Mouse (Mus musculus): ENCODE results near the gene Ost4. TPM values are rescaled to one million over a fixed set of nuclear protein-coding genes. Genes with fewer than 3 reads are reported as not detected.
A peak's percentile ranks its signal among the peaks of the same experiment; 100 is the strongest.

Gene Ost4
- polyA plus RNA-seq (2015; fragmentation: Nextera tagmentation; extraction: Ambion mirVana), result 216 and 217 TPM in 2 replicates

- Histone ChIP-seq H3K27me3 (replicated peaks; ENCODE audit: control insufficient read depth, insufficient read depth, low read length) (no peaks in the 10 kb centered on the region), H3K9ac (replicated peaks; ENCODE audit: low read depth, low read length) (peak within 1 kb of the TSS; percentile 80), H3K4me1 (replicated peaks; ENCODE audit: control insufficient read depth, insufficient read depth, low read length) (peaks cover 27% of the 10 kb centered on the region), H3K27ac (ENCODE audit: low read length) (peak within 1 kb of the TSS; percentile 83), H3K36me3 (ENCODE audit: control insufficient read depth, insufficient read depth) (peaks cover 6% of the 10 kb centered on the region), H3K4me3 (replicated peaks; ENCODE audit: low read length) (peak within 1 kb of the TSS; percentile 88), H3K9me3 (ENCODE audit: control insufficient read depth, low read length) (no peaks in the 10 kb centered on the region), H3K4me2 (ENCODE audit: low read length) (peak within 1 kb of the TSS; percentile 97)
- ATAC-seq, result peak; percentile 97
- under 1% methylated on average over 57 of the region's 58 CpGs for WGBS
Measured at GRCm38 (mm10) chr5:30907413-30908059, at the start of gene Ost4. Gene Ost4 (minus strand): TSS chr5:30907788.

GRCm38 (mm10) chr5:30955751-30956150 is 48.2 kb upstream of the Ost4 start:
- WGBS, result 93% methylated on average over 6 of the region's 6 CpGs
- Histone ChIP-seq H3K9me3 (ENCODE audit: control insufficient read depth, low read length) (no peaks in the 10 kb centered on the region), H3K27ac (ENCODE audit: low read length) (no peak overlapping the region), H3K4me1 (replicated peaks; ENCODE audit: control insufficient read depth, insufficient read depth, low read length) (peaks cover 23% of the 10 kb centered on the region), H3K9ac (replicated peaks; ENCODE audit: low read depth, low read length) (no peak overlapping the region), H3K4me3 (replicated peaks; ENCODE audit: low read length) (no peak overlapping the region), H3K4me2 (ENCODE audit: low read length) (no peak overlapping the region), H3K27me3 (replicated peaks; ENCODE audit: control insufficient read depth, insufficient read depth, low read length) (no peaks in the 10 kb centered on the region), H3K36me3 (ENCODE audit: control insufficient read depth, insufficient read depth) (peaks cover 32% of the 10 kb centered on the region)
- no peak for ATAC-seq

GRCm38 (mm10) chr5:30954556-30954955 is 47.0 kb upstream of the Ost4 start:
- peaks cover 29% of the 10 kb centered on the region for H3K4me1 ChIP-seq (replicated peaks; ENCODE audit: control insufficient read depth, insufficient read depth, low read length)
- H3K36me3 ChIP-seq (ENCODE audit: control insufficient read depth, insufficient read depth), result peaks cover 32% of the 10 kb centered on the region
- 92% methylated on average over 9 of the region's 9 CpGs for WGBS
- H3K27me3 ChIP-seq (replicated peaks; ENCODE audit: control insufficient read depth, insufficient read depth, low read length), result no peaks in the 10 kb centered on the region
- H3K27ac ChIP-seq (ENCODE audit: low read length), result no peak overlapping the region
- ATAC-seq, result no peak
- no peak overlapping the region for H3K9ac ChIP-seq (replicated peaks; ENCODE audit: low read depth, low read length)
- no peak overlapping the region for H3K4me2 ChIP-seq (ENCODE audit: low read length)
- no peak overlapping the region for H3K4me3 ChIP-seq (replicated peaks; ENCODE audit: low read length)
- no peaks in the 10 kb centered on the region for H3K9me3 ChIP-seq (ENCODE audit: control insufficient read depth, low read length)

GRCm38 (mm10) chr5:30954065-30954464 is 46.5 kb upstream of the Ost4 start:
- ATAC-seq, result no peak
- H3K4me3 ChIP-seq (replicated peaks; ENCODE audit: low read length), result no peak overlapping the region
- no peaks in the 10 kb centered on the region for H3K9me3 ChIP-seq (ENCODE audit: control insufficient read depth, low read length)
- H3K27me3 ChIP-seq (replicated peaks; ENCODE audit: control insufficient read depth, insufficient read depth, low read length), result no peaks in the 10 kb centered on the region
- 96% methylated on average over 6 of the region's 6 CpGs for WGBS
- H3K9ac ChIP-seq (replicated peaks; ENCODE audit: low read depth, low read length), result no peak overlapping the region
- H3K4me2 ChIP-seq (ENCODE audit: low read length), result no peak overlapping the region
- H3K27ac ChIP-seq (ENCODE audit: low read length), result no peak overlapping the region
- peaks cover 32% of the 10 kb centered on the region for H3K36me3 ChIP-seq (ENCODE audit: control insufficient read depth, insufficient read depth)
- peaks cover 27% of the 10 kb centered on the region for H3K4me1 ChIP-seq (replicated peaks; ENCODE audit: control insufficient read depth, insufficient read depth, low read length)

- peaks cover 12% of the 10 kb centered on the region for H3K4me1 ChIP-seq (replicated peaks; ENCODE audit: control insufficient read depth, insufficient read depth, low read length)
- H3K4me2 ChIP-seq (ENCODE audit: low read length), result no peak overlapping the region
- 88% methylated on average over 5 of the region's 5 CpGs for WGBS
- H3K27me3 ChIP-seq (replicated peaks; ENCODE audit: control insufficient read depth, insufficient read depth, low read length), result no peaks in the 10 kb centered on the region
- H3K27ac ChIP-seq (ENCODE audit: low read length), result no peak overlapping the region
- H3K9ac ChIP-seq (replicated peaks; ENCODE audit: low read depth, low read length), result no peak overlapping the region
- no peak overlapping the region for H3K4me3 ChIP-seq (replicated peaks; ENCODE audit: low read length)
- ATAC-seq, result no peak
- no peaks in the 10 kb centered on the region for H3K9me3 ChIP-seq (ENCODE audit: control insufficient read depth, low read length)
- H3K36me3 ChIP-seq (ENCODE audit: control insufficient read depth, insufficient read depth), result peaks cover 24% of the 10 kb centered on the region
Measured at GRCm38 (mm10) chr5:30952551-30952950, 45.0 kb upstream of the Ost4 start.

- H3K27me3 ChIP-seq (replicated peaks; ENCODE audit: control insufficient read depth, insufficient read depth, low read length), result no peaks in the 10 kb centered on the region
- peaks cover 24% of the 10 kb centered on the region for H3K36me3 ChIP-seq (ENCODE audit: control insufficient read depth, insufficient read depth)
- no peak overlapping the region for H3K27ac ChIP-seq (ENCODE audit: low read length)
- peaks cover 10% of the 10 kb centered on the region for H3K4me1 ChIP-seq (replicated peaks; ENCODE audit: control insufficient read depth, insufficient read depth, low read length)
- no peak overlapping the region for H3K4me2 ChIP-seq (ENCODE audit: low read length)
- H3K9me3 ChIP-seq (ENCODE audit: control insufficient read depth, low read length), result no peaks in the 10 kb centered on the region
- H3K9ac ChIP-seq (replicated peaks; ENCODE audit: low read depth, low read length), result no peak overlapping the region
- ATAC-seq, result no peak
- WGBS, result 74% methylated on average over 6 of the region's 6 CpGs
- no peak overlapping the region for H3K4me3 ChIP-seq (replicated peaks; ENCODE audit: low read length)
Measured at GRCm38 (mm10) chr5:30951706-30952105, 44.1 kb upstream of the Ost4 start.

- peaks cover 24% of the 10 kb centered on the region for H3K36me3 ChIP-seq (ENCODE audit: control insufficient read depth, insufficient read depth)
- 92% methylated on average over 2 of the region's 2 CpGs for WGBS
- ATAC-seq, result no peak
- no peaks in the 10 kb centered on the region for H3K27me3 ChIP-seq (replicated peaks; ENCODE audit: control insufficient read depth, insufficient read depth, low read length)
- H3K4me2 ChIP-seq (ENCODE audit: low read length), result no peak overlapping the region
- H3K4me3 ChIP-seq (replicated peaks; ENCODE audit: low read length), result no peak overlapping the region
- peaks cover 10% of the 10 kb centered on the region for H3K4me1 ChIP-seq (replicated peaks; ENCODE audit: control insufficient read depth, insufficient read depth, low read length)
- H3K27ac ChIP-seq (ENCODE audit: low read length), result no peak overlapping the region
- no peaks in the 10 kb centered on the region for H3K9me3 ChIP-seq (ENCODE audit: control insufficient read depth, low read length)
- no peak overlapping the region for H3K9ac ChIP-seq (replicated peaks; ENCODE audit: low read depth, low read length)
Measured at GRCm38 (mm10) chr5:30950922-30951321, 43.3 kb upstream of the Ost4 start.

GRCm38 (mm10) chr5:30950451-30950850 is 42.9 kb upstream of the Ost4 start:
- peak overlapping the region; percentile 52 for H3K4me3 ChIP-seq (replicated peaks; ENCODE audit: low read length)
- peaks cover 13% of the 10 kb centered on the region for H3K4me1 ChIP-seq (replicated peaks; ENCODE audit: control insufficient read depth, insufficient read depth, low read length)
- H3K27me3 ChIP-seq (replicated peaks; ENCODE audit: control insufficient read depth, insufficient read depth, low read length), result no peaks in the 10 kb centered on the region
- H3K9ac ChIP-seq (replicated peaks; ENCODE audit: low read depth, low read length), result peak overlapping the region; percentile 58; the same call in 1 of the 2 replicates
- peak overlapping the region; percentile 78 for H3K4me2 ChIP-seq (ENCODE audit: low read length)
- H3K9me3 ChIP-seq (ENCODE audit: control insufficient read depth, low read length), result no peaks in the 10 kb centered on the region
- 59% methylated on average over 4 of the region's 4 CpGs for WGBS
- ATAC-seq, result peak; percentile 17; the same call in 1 of the 2 replicates
- no peak overlapping the region for H3K27ac ChIP-seq (ENCODE audit: low read length)
- H3K36me3 ChIP-seq (ENCODE audit: control insufficient read depth, insufficient read depth), result peaks cover 22% of the 10 kb centered on the region

GRCm38 (mm10) chr5:30949654-30950326 is 42.2 kb upstream of the Ost4 start:
- Histone ChIP-seq H3K9me3 (ENCODE audit: control insufficient read depth, low read length) (no peaks in the 10 kb centered on the region), H3K9ac (replicated peaks; ENCODE audit: low read depth, low read length) (peak overlapping the region; percentile 58), H3K4me1 (replicated peaks; ENCODE audit: control insufficient read depth, insufficient read depth, low read length) (peaks cover 15% of the 10 kb centered on the region), H3K4me3 (replicated peaks; ENCODE audit: low read length) (peak overlapping the region; percentile 52), H3K36me3 (ENCODE audit: control insufficient read depth, insufficient read depth) (peaks cover 16% of the 10 kb centered on the region), H3K4me2 (ENCODE audit: low read length) (peak overlapping the region; percentile 78), H3K27ac (ENCODE audit: low read length) (peak overlapping the region; percentile 34; the same call in 1 of the 2 replicates), H3K27me3 (replicated peaks; ENCODE audit: control insufficient read depth, insufficient read depth, low read length) (no peaks in the 10 kb centered on the region)
- WGBS, result under 1% methylated on average over 31 of the region's 31 CpGs
- peak; percentile 84 for ATAC-seq

Measured in forebrain, embryonic 16.5 days (tissue).